Mouse (Mus musculus) retina, postnatal 1 day (tissue): ENCODE data around the gene N4bp2.
"Not testable (repeated sequence)": the region's sequence is repeated elsewhere in the genome, so short reads cannot be mapped to it uniquely, and the experiment has no call there.

Experiments used
- DNase-seq: peaks from one replicate; pipeline ENCODE4 v3.0.0-alpha.2; 2012

Gene N4bp2

DNA sequence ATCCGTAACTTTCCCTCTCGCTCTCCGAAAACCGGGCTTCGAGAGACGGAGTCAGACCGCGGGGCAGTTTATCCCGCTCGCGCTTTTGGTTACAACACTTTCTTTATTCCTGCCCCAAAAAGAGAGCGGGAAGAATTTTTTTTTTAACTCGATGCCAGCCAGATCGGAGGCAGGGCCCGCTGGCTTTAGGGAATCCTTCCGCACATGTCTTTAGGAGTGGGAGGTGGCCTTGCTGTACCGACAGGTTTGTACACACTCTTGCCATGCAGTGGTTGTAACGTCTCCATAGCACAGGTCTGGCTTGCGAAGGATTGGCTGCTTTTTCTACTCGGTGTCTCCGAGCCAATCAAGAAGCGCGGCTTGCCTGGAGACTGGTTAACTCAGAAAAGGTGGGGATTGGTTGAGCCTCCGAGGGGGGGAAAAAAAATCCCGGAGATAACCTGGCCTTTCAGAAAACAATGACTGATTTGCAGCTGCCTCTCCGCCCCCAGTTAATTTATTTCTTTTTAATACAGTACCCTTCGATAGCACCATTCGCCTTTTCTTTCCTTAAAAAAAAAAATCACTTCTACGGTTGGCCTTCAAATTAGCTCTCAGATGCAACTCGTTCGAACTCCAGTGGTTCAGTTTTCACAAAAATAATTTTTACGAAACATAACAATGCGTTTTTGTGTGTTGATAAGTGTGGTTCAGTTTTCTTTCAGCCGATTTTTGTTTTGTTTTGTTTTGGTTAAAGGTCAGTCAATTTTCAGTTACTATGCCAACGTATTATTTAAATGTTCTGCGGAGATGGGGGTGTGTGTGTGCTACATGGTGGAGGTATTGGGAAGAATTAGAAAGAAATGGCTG, 1.7 kb downstream of the N4bp2 start:
- peak; percentile 95 for DNase-seq

DNA sequence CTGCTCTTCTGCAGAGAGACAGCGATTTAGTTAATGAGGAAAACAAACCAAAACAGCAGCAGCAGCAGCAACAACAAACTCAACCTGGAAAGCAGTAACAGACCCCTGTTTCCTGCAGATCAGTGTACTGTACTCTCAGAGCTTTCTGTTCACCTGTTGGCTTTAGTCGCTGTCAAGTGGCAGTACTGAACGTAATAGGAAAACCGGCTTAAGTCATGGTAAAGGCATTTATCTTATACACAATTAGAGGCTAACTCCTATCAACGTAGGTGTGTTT, 2.3 kb downstream of the N4bp2 start:
- no peak for DNase-seq

DNA sequence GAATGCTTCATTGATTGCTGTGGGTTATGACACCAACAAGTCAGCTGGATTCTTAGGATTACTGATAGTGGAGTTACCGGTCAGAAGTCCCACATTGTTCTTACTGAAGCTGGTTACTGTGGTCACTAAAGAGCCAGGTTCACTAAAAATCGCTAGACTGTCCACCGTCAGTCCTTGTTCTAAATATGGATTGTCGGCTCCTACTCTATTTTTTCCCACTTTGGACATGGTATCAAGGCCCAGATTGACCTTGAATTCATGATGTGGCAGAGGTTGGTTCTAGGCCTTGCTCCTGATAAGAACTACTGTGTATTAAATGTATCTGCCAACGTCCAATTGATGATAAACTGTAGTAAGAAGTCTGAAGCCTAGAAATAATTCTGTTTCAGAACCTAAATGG, 4.7 kb downstream of the N4bp2 start:
- no peak for DNase-seq

DNA sequence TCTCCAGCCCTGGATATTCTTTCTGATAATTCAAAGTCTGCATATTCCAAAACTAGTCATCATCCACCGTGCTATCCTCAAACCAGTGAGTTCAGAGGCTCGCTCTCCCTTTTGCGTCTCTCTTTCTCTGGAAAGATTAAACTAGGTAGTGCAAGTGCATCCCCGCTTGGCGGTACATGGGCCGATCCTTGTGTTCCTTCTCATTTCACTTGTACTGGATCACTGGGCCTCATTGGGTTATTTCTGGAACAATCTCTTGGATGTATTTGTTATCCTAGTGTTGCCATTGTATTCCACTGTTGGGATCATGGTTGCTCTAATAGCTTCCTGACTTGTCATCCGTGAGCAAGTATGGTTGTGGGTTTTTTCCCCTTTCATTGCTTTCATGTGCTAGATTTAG, 6.7 kb downstream of the N4bp2 start:
- DNase-seq, result no peak

DNA sequence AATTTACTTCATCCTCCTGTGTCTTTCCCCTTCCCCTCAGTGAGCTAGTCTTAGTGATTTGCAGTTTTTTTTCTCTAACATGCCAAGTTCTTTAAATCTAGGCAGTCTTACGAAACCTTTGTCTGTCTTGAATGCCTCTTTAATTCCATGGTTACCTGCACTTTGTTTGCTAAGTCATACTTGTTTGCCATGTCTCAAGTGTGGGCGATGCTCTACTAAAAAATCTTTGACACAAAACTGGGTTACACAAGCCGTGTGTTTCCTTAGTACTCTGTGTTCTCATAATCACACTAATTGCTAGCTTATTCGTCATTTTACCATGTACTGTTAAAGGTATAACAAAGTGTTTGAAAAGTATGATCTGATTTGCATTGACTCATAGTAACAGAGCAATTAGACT, 7.2 kb downstream of the N4bp2 start:
- DNase-seq, result no peak

DNA sequence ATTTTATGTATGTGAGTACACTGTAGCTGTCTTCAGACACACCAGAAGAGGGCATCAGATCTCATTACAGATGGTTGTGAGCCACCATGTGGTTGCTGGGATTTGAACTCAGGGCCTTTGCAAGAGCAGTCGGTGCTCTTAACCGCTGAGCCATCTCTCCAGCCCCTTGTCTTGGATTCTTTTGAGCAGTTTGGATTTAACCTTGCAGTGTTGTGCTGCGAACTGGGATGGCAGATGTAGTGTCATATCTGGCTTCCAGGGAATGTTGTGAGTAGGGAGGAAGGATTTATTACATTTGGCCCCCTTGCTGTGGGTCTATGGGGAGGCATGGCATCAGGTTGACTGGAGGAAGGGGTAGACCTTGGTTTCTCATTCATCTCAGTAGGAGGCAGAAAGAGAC, 10.6 kb downstream of the N4bp2 start:
- DNase-seq, result not testable (repeated sequence)

DNA sequence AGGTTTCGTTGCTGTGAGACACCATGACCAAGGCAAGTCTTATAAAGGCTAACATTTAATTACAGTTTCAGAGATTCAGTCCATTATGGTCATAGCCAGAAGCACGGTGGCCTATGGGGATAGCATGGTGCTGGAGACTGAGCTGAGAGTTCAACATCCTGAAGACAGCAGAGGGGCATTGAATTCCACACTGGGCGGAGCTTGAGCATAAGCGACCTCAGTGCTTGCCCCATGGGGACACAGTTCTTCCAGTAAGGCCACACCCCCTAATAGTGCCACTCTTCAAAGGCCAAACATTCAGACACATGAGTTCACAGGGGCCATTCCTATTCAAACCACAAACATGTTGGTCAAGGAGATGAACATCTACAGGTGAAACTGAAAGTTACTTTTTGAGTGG, 12.8 kb downstream of the N4bp2 start:
- DNase-seq, result no peak

DNA sequence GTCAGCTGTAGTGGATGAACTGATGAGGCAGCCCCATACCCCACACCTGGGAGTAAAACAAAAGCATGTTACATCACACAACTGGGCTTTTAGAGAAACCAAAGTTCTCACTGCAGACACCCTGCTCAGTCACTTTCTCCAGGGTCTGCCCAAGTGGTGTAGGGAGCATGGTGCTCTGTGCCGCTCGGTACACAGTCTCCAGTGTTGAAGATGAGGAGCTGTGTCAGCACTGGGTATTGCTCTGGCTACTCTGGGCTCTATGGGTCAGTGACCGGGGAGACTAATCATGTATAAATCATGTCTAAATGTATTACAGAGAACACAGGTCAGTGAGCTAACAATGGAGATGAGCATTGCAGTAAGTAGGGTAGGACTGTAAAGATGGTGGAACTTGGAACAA, 13.6 kb downstream of the N4bp2 start:
- no peak for DNase-seq

DNA sequence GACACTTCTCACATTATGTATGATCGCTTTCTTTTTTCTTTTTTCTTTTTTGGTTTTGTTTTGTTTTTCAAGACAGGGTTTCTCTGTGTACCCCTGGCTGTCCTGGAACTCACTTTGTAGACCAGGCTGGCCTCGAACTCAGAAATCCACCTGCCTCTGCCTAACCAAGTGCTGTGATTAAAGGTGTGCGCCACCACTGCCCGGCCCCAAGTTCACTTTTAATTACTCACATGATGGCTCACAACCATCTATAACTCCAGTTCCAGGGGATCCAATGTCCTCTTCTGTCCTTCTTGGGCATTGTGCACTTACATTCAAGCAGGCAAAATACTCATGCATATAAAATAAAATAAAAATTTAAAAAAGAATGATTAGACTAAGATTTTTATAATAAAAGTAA, 15.7 kb downstream of the N4bp2 start:
- DNase-seq, result not testable (repeated sequence)

DNA sequence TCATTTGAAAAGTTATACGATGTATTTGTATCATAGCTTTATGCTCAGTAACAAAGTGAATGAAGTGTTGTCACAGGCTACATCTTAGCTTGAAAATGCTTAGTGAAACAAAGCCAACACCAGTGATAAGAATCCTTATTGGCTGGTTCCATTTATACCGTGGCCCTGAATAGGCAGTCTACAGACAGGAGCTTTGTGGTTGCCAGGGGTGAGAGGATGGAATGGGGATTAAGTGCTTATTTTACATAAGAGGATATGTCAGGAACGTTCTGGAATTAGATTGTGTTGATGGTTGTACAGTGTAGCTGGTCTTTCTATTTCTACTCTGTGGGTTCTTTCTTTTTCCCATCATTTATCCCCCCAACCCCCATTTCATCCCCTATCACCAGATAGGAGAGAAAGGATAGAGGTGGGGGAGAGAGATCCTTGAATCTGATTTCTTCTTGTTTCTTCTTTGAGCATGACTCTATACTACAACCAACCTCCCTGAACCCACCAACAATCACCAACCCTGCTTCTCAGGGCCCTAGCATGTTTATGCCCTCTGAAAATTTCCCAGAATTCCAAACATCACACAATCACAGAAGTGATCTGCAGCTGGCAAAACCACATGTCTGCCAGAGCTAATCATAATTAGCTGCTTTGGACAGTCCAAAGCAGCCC, 16.2 kb downstream of the N4bp2 start:
- peak; percentile 71 for DNase-seq

DNA sequence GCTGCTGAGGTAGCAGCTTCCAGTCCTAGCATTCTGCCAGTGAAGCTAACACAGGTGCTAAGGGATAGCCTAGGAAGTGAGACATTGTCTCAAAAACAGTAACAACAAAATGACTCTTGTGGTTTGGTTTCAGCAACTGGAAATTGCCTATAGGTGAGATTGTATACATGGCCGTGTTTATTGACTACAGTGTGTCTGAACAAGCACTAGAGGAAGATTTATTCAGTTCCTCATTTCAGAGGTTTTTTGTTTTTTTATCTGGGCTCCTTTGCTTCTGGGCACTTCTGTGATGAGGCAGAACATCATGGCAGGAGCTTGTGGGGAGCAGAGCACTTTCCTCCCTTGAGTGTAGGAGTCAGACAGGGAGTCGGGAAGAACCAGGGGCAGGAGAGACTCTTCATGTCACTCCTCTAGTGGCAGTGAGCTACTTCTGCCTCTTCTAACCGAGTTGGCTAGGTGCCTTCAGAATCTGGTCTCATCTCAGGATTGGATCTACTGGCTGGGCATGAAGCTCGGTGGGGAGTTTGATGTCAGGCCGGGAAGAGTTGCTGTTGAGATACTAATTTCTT, 17.9 kb downstream of the N4bp2 start:
- no peak for DNase-seq

DNA sequence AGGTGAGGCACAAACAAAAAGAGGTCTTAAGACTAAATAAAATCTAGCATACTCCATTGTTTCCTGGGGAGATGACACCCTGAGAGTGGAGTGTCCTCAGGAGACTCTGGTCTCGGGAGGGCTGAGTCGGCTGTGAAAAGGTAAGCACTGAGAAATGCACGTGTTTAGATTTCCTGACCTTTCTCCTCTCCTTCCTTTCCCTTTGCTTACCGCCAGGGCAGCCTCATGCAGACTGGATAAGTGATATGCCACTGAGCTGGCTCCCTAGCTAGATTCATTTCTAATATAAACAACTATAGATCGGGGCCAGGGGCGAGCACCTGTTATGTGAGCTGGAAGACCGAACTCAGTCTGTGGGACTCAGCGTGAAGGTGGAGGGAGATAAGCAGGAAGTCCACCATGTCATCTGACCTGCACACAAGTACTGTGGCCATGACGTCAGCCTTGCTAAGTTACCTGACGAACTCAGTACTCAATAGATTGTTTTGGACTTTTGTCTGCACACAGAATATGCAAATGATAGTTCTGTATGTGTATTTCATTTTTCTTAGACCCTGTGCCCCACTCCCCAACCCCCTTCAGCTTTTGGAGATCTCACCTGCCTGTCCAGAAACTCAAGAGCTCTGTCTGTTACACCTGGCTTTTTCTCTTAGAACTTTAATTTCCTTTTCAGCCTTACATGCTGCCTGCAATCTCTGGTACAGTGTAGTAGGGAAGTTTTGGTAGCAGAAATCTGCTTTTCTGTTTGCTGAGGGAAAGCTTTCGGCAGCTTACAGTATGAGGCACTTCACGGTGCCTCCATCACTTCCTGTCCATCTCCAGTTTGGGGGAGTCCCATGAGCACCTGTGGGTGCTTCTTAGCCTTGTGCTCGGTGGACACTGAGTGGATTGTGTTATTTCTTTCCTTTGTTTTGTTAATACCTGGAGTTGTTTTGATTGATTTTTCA, 18.7 kb downstream of the N4bp2 start:
- no peak for DNase-seq

DNA sequence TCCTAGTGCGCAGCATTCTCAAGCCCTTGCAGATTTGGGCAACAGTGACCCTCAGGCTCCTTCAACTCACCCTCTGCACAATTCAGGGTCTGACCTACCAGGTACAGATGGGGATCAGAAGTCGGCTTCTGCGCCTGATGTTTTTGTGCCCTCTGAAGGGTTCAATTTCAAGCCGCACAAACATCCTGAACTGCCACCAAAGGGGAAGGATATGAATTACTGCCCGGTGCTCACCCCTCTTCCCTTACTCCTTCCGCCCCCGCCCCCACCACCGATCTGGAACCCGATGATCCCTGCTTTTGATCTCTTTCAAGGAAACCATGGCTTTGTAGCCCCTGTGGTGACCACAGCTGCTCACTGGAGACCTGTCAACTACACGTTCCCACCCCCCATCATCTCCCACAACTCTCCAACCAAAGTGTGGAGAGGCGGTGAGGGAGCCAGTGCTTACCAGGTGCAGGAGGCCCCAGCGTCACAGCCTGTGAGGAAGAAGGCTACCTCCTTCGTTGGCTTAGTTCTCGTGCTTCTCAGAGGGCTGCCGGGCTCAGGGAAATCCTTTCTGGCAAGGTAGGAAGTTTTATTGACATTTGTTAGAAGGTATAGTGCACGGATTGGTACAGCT, 27.4 kb downstream of the N4bp2 start:
- no peak for DNase-seq

DNA sequence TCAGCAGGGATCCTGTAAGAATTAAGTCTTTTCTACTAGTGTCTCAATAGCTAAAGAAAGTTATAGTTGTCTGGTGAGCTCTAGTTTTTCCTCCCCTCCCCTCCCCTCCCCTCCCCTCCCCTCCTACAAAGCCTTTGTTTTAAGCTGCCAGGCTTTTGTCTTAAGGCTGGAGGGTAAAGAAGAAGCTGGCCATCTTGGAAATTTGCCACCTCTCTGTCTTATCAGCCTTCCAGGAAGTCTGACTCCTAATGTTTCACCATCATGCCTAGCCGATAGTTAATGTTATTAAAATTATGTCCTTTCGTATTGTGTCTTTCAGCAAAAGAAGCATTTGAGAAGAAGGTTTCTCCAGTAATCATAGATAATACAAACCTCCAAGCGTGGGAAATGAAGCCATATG, 30.9 kb downstream of the N4bp2 start:
- DNase-seq, result peak; percentile 14

DNA sequence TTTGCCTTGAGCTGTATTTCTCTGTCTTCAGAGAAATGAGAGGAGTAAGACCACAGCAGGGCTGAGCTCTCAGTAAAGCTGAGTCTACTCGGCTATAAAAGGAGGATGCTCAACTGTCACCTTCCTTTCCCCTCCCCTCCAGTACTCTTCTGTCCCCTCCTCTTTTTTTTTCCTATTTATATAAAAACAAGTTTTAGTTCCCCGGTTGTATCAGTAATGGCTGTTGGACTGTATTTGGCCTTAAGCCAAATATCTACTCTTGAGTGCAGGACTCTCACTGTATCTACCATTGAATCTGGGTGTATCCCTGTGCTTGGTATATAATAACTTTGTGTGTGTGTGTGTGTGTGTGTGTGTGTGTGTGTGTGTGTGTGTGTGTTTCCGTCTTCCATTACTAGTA, 31.4 kb downstream of the N4bp2 start:
- no peak for DNase-seq

DNA sequence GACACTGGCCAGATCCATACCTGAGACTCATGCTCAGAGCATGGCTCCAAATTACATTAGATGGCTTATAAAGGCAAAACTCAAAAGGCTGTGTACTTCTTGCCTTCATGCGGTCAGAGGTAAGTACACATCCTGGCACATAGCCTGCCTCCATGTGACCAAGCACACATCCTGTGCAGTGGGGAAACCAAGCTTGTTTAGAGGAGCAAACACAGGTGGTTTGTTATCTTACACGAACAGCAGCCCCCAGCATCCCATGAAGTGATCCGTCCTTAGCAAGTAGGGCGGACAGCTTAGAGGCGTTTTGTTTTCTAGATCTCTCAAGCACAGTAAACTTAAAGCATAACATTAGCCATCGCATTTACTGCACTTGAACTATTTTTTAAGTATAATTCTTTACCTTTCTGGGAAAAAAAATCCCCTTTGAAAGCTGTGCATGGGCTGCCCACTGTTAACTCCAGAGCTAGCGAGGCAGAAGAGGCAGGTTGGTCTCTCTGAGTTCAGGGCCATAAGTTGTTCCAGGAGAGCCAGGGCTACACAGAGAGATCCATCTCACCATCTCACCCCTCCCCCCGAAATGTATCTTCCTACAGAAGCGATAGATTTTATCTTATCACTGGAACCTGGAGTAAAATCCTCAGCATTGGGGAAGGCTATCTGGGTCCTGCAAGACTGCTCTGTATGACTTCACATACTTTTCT, 32.1 kb downstream of the N4bp2 start:
- no peak for DNase-seq

DNA sequence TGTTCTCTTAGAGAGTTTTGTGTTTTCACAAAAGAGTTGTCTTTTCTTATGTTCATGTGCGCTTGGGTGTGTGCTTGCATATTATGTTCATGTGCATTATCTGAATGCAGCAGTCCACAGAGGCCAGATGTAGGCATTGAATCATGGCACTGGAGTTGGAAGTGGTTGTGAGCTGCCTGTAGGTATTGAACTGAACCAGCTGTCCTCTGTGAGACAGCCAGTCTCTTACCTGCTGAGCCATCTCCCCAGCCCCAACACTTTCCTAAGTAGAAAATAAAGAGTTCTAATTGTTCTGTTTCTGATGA, 32.6 kb downstream of the N4bp2 start:
- no peak for DNase-seq

DNA sequence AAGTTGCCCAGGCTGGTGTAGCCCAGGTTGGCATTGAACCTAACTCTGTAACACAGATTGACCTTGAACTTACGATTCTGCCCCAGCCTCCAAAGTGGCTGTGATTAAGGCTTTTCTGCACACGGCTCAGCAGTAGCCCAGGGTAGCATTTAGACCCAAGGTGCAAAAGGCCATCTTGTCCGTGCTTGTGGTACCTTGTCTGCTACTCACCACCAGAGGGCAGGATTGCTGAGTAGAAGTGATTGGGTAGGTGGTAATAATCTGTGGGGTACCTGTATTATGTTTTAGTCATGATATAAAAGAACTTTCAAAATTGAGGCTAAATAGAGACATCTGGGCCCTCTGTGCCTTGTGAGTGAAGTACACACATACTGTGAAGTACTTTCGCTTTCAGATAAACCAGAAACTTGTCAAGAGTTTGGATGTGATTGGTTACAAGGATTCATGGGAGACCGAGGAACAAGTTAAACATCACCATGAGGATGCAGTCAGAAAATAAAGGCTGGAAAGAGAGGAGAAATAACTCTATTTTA, 60.3 kb downstream of the N4bp2 start:
- DNase-seq, result peak; percentile 53

DNA sequence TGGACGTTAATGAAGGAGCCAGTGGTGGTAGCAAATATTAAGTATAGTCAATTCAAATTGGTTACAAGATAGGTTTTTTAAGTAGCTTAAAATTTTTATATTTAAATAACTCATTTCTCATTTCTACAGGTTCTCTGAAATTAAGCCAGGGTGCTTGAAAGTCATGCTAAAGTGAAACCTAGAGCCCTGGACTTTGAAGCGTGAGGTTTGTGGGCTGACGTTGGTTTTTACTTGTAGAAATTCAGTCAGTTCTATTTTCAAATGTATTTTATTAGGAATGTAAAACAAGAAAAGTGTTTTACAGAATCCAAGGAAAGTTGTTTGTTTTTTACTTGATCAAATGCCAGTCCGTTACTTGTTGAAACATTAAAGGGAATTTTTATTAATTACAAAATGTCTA, 63.2 kb downstream of the N4bp2 start:
- DNase-seq, result no peak

DNA sequence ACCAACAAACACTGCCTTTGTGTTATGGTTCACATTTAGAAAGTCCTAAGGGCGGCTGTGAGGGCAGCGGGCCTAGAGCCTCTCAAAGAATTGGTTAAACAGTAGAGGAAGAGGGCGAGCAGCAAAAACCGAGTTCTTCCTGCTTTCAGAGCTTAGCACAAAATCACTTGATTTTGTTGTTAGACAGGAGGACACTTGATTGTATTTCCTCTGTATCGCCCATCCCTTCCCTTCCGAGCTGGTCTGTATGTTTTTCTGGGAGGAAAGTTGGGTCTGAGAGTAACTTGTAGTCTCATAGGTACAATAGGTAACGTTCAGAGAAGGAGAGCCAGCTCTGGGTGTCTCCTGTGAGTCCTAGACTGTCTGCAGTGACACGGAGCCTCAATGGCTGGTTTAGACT, 63.8 kb downstream of the N4bp2 start:
- no peak for DNase-seq

DNA sequence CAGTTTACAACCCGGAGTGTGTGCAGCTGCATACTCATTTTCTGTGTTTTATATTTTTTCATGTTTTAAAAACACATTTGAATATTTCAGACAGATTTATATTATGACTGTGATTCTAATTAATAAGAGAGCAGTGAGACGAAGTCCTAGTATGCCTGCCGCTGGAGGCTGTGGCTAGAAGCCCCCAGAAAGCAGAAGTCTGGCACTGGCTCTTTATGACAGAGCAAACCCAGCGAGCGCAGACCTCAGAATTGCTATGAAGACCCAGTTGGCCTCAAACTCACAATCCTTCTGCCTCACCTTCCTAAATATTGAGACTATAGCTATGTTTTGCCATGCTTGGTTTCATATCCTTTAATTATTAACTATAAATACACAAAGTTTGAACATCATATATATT, 64.9 kb downstream of the N4bp2 start:
- DNase-seq, result no peak

DNA sequence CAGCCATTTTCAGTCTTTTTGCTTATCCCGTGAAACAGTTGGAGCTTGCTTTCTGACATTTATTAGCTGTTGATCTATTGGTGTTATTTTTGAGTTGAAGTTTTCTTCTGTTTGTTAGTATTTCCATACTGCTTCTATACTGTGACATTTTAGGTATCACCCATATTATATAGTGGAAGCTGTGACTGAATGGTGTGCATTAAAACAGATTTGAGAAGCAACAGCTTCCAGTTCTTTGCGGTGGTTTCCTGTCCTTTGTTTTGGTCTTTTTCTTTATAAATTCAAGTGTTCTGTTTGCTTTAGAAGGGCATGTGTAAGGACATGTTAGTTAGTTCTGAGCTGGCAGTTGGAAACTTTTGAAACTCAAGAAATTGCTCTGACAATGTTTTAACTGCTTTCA, 65.7 kb downstream of the N4bp2 start:
- DNase-seq, result no peak
